Mouse (Mus musculus): ENCODE data around the gene Olfr539. TPM values are rescaled to one million over a fixed set of nuclear protein-coding genes. Genes with fewer than 3 reads are reported as not detected.
"Not testable (repeated sequence)": the region's sequence is repeated elsewhere in the genome, so short reads cannot be mapped to it uniquely, and the experiment has no call there.

Gene Olfr539
- total and polyA plus RNA-seq, 3 experiments: not detected

DNA sequence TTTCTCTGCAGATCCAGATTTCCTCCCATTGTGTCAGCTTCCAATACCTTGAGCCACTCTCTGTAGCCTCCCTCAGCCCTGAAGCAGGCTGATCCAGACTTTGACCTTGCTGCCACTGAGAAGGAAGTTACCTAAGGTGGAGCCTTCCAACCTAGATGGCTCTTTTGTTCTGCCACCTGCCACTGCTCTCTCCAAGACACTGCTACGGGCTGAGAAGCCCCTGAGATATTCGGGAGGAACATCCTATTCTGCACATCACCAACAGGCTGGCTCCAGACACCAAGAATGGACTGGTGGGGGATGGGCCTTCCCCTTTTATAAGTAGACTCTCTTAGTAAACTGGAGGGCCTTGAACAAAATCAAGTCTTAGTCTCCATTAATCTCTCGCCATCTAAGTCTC, 11.0 kb downstream of the Olfr539 start:
- not testable (repeated sequence) for H3K27ac ChIP-seq (ENCODE audit: control insufficient read depth, low read depth, low read length); H3K79me2 ChIP-seq (ENCODE audit: control insufficient read depth, insufficient read depth, low read length, poor library complexity); H3K36me3 ChIP-seq (ENCODE audit: control insufficient read depth in 1 of 2, insufficient read depth in 2 of 2, low read length in 2 of 2); H3K9ac ChIP-seq (ENCODE audit: control insufficient read depth, low read depth, low read length, poor library complexity, severe bottlenecking); DNase-seq (ENCODE audit: low read depth, low spot score); H3K9me3 ChIP-seq (replicated peaks; ENCODE audit: insufficient read depth, low read length); H3K27me3 ChIP-seq (ENCODE audit: control insufficient read depth in 1 of 2, insufficient read depth in 2 of 2, low read length in 2 of 2); H3K4me3 ChIP-seq (ENCODE audit: control insufficient read depth in 1 of 2, insufficient read depth in 1 of 2, low read depth in 2 of 2, low read length in 2 of 2); H3K4me1 ChIP-seq (ENCODE audit: control insufficient read depth in 1 of 2, insufficient read depth in 2 of 2, low read length in 2 of 2)

DNA sequence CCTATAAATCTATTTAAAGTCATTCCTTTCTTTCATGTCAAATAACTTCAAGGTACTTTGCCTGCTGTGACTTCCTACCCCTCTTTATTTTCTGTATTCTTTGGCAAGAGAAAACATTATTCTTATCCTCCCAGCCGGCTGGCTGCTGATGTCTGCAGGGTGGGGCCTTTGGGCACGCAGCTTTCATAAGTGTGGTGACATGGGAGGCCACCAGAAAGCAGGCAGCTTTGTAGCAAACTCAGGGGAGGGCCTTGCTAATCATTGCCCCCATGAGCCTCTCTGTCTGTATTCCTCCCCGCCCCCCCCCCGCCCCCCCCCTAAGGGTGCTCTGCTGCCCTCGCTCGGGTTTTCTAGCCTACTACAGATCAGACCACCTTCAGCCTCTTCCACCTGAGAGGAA, 16.1 kb downstream of the Olfr539 start:
- Histone ChIP-seq H3K27me3 (ENCODE audit: control insufficient read depth in 1 of 2, insufficient read depth in 2 of 2, low read length in 2 of 2) (no peaks in the 10 kb centered on the region), H3K27ac (ENCODE audit: control insufficient read depth, low read depth, low read length) (no peak overlapping the region), H3K9ac (ENCODE audit: control insufficient read depth, low read depth, low read length, poor library complexity, severe bottlenecking) (no peak overlapping the region), H3K9me3 (replicated peaks; ENCODE audit: insufficient read depth, low read length) (no peaks in the 10 kb centered on the region), H3K4me1 (ENCODE audit: control insufficient read depth in 1 of 2, insufficient read depth in 2 of 2, low read length in 2 of 2) (no peaks in the 10 kb centered on the region), H3K79me2 (ENCODE audit: control insufficient read depth, insufficient read depth, low read length, poor library complexity) (no peaks in the 10 kb centered on the region), H3K4me3 (ENCODE audit: control insufficient read depth in 1 of 2, insufficient read depth in 1 of 2, low read depth in 2 of 2, low read length in 2 of 2) (no peak overlapping the region), H3K36me3 (ENCODE audit: control insufficient read depth in 1 of 2, insufficient read depth in 2 of 2, low read length in 2 of 2) (no peaks in the 10 kb centered on the region)
- TF ChIP-seq E2F4 (IDR thresholded peaks at IDR 0.05; ENCODE audit: borderline replicate concordance, low read depth, low read length): no peak
- TF ChIP-seq MYB (IDR thresholded peaks at IDR 0.05; ENCODE audit: low read depth, low read length): no peak
- TF ChIP-seq ZMIZ1 (IDR thresholded peaks at IDR 0.05; ENCODE audit: low read depth, low read length): no peak
- TF ChIP-seq ZKSCAN1 (IDR thresholded peaks at IDR 0.05; ENCODE audit: low read depth, low read length): no peak
- no peak for TF ChIP-seq MYC (IDR thresholded peaks at IDR 0.05; ENCODE audit: low read depth, low read length)
- no peak for TF ChIP-seq GABPA (IDR thresholded peaks at IDR 0.05; ENCODE audit: low read depth, low read length)
- DNase-seq (ENCODE audit: low read depth, low spot score): no peak

- H3K4me3 ChIP-seq (ENCODE audit: control insufficient read depth in 1 of 2, insufficient read depth in 1 of 2, low read depth in 2 of 2, low read length in 2 of 2); H3K4me1 ChIP-seq (ENCODE audit: control insufficient read depth in 1 of 2, insufficient read depth in 2 of 2, low read length in 2 of 2); H3K9me3 ChIP-seq (replicated peaks; ENCODE audit: insufficient read depth, low read length); DNase-seq (ENCODE audit: low read depth, low spot score); H3K9ac ChIP-seq (ENCODE audit: control insufficient read depth, low read depth, low read length, poor library complexity, severe bottlenecking); H3K27ac ChIP-seq (ENCODE audit: control insufficient read depth, low read depth, low read length); H3K27me3 ChIP-seq (ENCODE audit: control insufficient read depth in 1 of 2, insufficient read depth in 2 of 2, low read length in 2 of 2); H3K36me3 ChIP-seq (ENCODE audit: control insufficient read depth in 1 of 2, insufficient read depth in 2 of 2, low read length in 2 of 2); H3K79me2 ChIP-seq (ENCODE audit: control insufficient read depth, insufficient read depth, low read length, poor library complexity): not testable (repeated sequence)
These were observed 19.9 kb downstream of the Olfr539 start for GRCm38 (mm10) chr7:140679591-140679990.

DNA sequence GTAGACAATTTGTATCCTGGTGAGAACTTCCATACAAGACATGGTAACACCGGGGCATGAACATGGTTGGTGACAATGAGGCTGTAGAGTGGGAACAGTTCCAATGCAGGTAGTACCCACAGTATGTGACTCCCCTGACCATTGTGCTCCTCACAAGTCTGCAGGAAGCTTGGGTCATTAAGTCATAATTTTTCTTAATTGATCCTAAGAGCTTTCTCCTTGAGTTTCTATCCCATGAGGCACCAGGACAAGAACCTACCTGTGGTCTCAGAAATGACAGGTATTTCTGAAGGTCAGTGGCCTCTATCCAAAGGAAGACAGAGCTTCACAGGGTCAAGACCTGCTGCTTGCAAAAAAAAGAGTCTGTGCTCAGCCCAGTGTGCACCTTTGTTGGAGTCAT, 21.9 kb downstream of the Olfr539 start, which contains the start of gene Olfr45:
Gene Olfr45 (plus strand): TSS at position 301 of the 400 bp plus-strand sequence.
- H3K9ac ChIP-seq (ENCODE audit: control insufficient read depth, low read depth, low read length, poor library complexity, severe bottlenecking): no peak within 1 kb of the TSS
- no peaks in the 10 kb centered on the region for H3K9me3 ChIP-seq (replicated peaks; ENCODE audit: insufficient read depth, low read length)
- no peaks in the 10 kb centered on the region for H3K36me3 ChIP-seq (ENCODE audit: control insufficient read depth in 1 of 2, insufficient read depth in 2 of 2, low read length in 2 of 2)
- H3K4me3 ChIP-seq (ENCODE audit: control insufficient read depth in 1 of 2, insufficient read depth in 1 of 2, low read depth in 2 of 2, low read length in 2 of 2): no peak within 1 kb of the TSS
- no peaks in the 10 kb centered on the region for H3K27me3 ChIP-seq (ENCODE audit: control insufficient read depth in 1 of 2, insufficient read depth in 2 of 2, low read length in 2 of 2)
- no peaks in the 10 kb centered on the region for H3K4me1 ChIP-seq (ENCODE audit: control insufficient read depth in 1 of 2, insufficient read depth in 2 of 2, low read length in 2 of 2)
- no peak for TF ChIP-seq KAT2A (conservative IDR thresholded peaks at IDR 0.05; ENCODE audit: low read depth, low read length)
- no peak for TF ChIP-seq MYB (IDR thresholded peaks at IDR 0.05; ENCODE audit: low read depth, low read length)
- no peak for TF ChIP-seq POLR2AphosphoS2 (IDR thresholded peaks at IDR 0.05; ENCODE audit: low read length)
- no peak for TF ChIP-seq EP300 (IDR thresholded peaks at IDR 0.05; ENCODE audit: low read depth in 1 of 2, low read length in 2 of 2)
- no peak for TF ChIP-seq ZMIZ1 (IDR thresholded peaks at IDR 0.05; ENCODE audit: low read depth, low read length)
- TF ChIP-seq USF2 (IDR thresholded peaks at IDR 0.05; ENCODE audit: borderline replicate concordance in 1 of 2, insufficient read depth in 1 of 2, low read depth in 1 of 2, low read length in 2 of 2): no peak
- no peak for TF ChIP-seq TAL1 (IDR thresholded peaks at IDR 0.05; ENCODE audit: low read length)
- no peak for DNase-seq (ENCODE audit: low read depth, low spot score)
- H3K27ac ChIP-seq (ENCODE audit: control insufficient read depth, low read depth, low read length): no peak within 1 kb of the TSS
- H3K79me2 ChIP-seq (ENCODE audit: control insufficient read depth, insufficient read depth, low read length, poor library complexity): no peaks in the 10 kb centered on the region

Data from MEL (cell line).